Comparison of ENCODE assay signal across 18 mouse cellular contexts in genomic region chr13:71239782-71240181, GRCm38 (mm10).
A peak's percentile ranks its signal among the peaks of the same experiment; 100 is the strongest.
DNase-seq lines count a peak whose midpoint lies in the region; ATAC-seq and TF ChIP-seq lines count a peak whose summit lies in the region.
"Had no signal": no experiment of that assay in that cellular context is flagged by ENCODE, and none has a peak within 500 bp of the region (broad histone marks: within the 10 kb centered on the region; RNA-seq: fewer than 3 reads in every experiment).

No protein-coding gene starts in this region.

- dilution Hi-C loops in CH12.LX (cut with MboI; ENCODE audit: extremely low pct_ligation_motif_present, extremely low pct_unique_long_range_greater_than_20kb, low sequenced_read_pairs): no loop called here

- no peak for ATAC-seq in forebrain, postnatal 0 days
- no peak for ATAC-seq in kidney, postnatal 0 days (replicated peaks; ENCODE audit: low FRiP score, low read depth)
- ATAC-seq in kidney, embryonic 15.5 days (replicated peaks; ENCODE audit: low FRiP score): no peak
- ATAC-seq in forebrain, embryonic 15.5 days (replicated peaks): no peak
- ATAC-seq: forebrain, embryonic 13.5 days; hindbrain, embryonic 16.5 days had no signal

- TF ChIP-seq EP300 in CH12.LX (IDR thresholded peaks at IDR 0.05; ENCODE audit: low read length): no peak

- H3K36me3 ChIP-seq in forebrain, postnatal 0 days (ENCODE audit: insufficient read depth): no peaks in the 10 kb centered on the region
- no peaks in the 10 kb centered on the region for H3K36me3 ChIP-seq in forebrain, embryonic 10.5 days (replicated peaks)
- no peaks in the 10 kb centered on the region for H3K36me3 ChIP-seq in kidney, postnatal 0 days (ENCODE audit: insufficient read depth, low read length)
- H3K36me3 ChIP-seq in kidney, embryonic 15.5 days: no peaks in the 10 kb centered on the region
- H3K36me3 ChIP-seq in CH12.LX (replicated peaks in 1 of 2; ENCODE audit: control insufficient read depth in 1 of 2, insufficient read depth in 1 of 2, low read length in 1 of 2): no peaks in the 10 kb centered on the region
- no peaks in the 10 kb centered on the region for H3K36me3 ChIP-seq in forebrain, embryonic 15.5 days
- H3K36me3 ChIP-seq: embryonic facial prominence, embryonic 12.5 days had no signal

- in situ Hi-C loops in CH12.LX (cut with MboI; ENCODE audit: low pct_ligation_motif_present, low pct_unique_long_range_greater_than_20kb, low sequenced_read_pairs): no loop called here

- peak; percentile 63 for TF ChIP-seq RAD21 in CH12.LX (IDR thresholded peaks at IDR 0.05; ENCODE audit: low read depth, low read length)

- H3K27ac ChIP-seq in forebrain, postnatal 0 days (ENCODE audit: low read depth, low read length): no peak overlapping the region
- H3K27ac ChIP-seq in forebrain, embryonic 10.5 days: no peak overlapping the region
- H3K27ac ChIP-seq in kidney, postnatal 0 days: no peak overlapping the region
- H3K27ac ChIP-seq in kidney, embryonic 15.5 days: no peak overlapping the region
- no peak overlapping the region for H3K27ac ChIP-seq in CH12.LX (ENCODE audit: insufficient read depth, low read depth)
- H3K27ac ChIP-seq in forebrain, embryonic 15.5 days (replicated peaks): no peak overlapping the region
- H3K27ac ChIP-seq: embryonic facial prominence, embryonic 12.5 days; forebrain, embryonic 13.5 days had no signal

- TF ChIP-seq CTCF in forebrain, postnatal 0 days (IDR thresholded peaks at IDR 0.05; ENCODE audit: low read depth): peak; percentile 41
- TF ChIP-seq CTCF in kidney, postnatal 0 days (IDR thresholded peaks at IDR 0.05; ENCODE audit: low read depth): peak; percentile 32
- TF ChIP-seq CTCF in CH12.LX (conservative IDR thresholded peaks at IDR 0.05 in 1 of 2, IDR thresholded peaks at IDR 0.05 in 1 of 2; ENCODE audit: low read depth in 2 of 2, low read length in 2 of 2): peak in 1 of 2 experiments; percentile 62; a peak in 2 of 4 replicates
- no peak for TF ChIP-seq CTCF in brain, embryonic 14.5 days (IDR thresholded peaks at IDR 0.05; ENCODE audit: borderline replicate concordance, extremely low read depth, insufficient read depth, insufficient read length)

- H3K9ac ChIP-seq in forebrain, postnatal 0 days: no peak overlapping the region
- H3K9ac ChIP-seq in kidney, postnatal 0 days (ENCODE audit: low read depth, low read length): no peak overlapping the region
- H3K9ac ChIP-seq in kidney, embryonic 15.5 days: no peak overlapping the region
- H3K9ac ChIP-seq in CH12.LX (ENCODE audit: insufficient read depth, low read depth): no peak overlapping the region
- no peak overlapping the region for H3K9ac ChIP-seq in forebrain, embryonic 15.5 days (replicated peaks)
- H3K9ac ChIP-seq: embryonic facial prominence, embryonic 12.5 days; forebrain, embryonic 13.5 days had no signal

- DNase-seq in forebrain, postnatal 0 days: no peak
- DNase-seq in forebrain, embryonic 10.5 days (ENCODE audit: extremely low spot score, low spot score): no peak
- DNase-seq in kidney, postnatal 0 days (ENCODE audit: low spot score): no peak
- peak; percentile 12 for DNase-seq in CH12.LX (ENCODE audit: extremely low read depth)
- peak; percentile 51 for DNase-seq in brain, embryonic 14.5 days (ENCODE audit: low read depth)
- DNase-seq: adrenal gland, adult 2 months; adrenal gland, postnatal 25 days; cerebellum, adult 11 months; cerebellum, adult 8-10 months; cerebellum, postnatal 14 days; embryo, embryonic 11 days; gastrocnemius, postnatal 36 days; heart, postnatal 10 days had no signal

- H3K4me2 ChIP-seq in forebrain, postnatal 0 days (ENCODE audit: low read depth): no peak overlapping the region
- H3K4me2 ChIP-seq in kidney, postnatal 0 days (ENCODE audit: low read length): no peak overlapping the region
- no peak overlapping the region for H3K4me2 ChIP-seq in kidney, embryonic 15.5 days
- no peak overlapping the region for H3K4me2 ChIP-seq in CH12.LX (ENCODE audit: insufficient read depth, low read depth, poor library complexity, severe bottlenecking)
- H3K4me2 ChIP-seq in forebrain, embryonic 15.5 days (replicated peaks): no peak overlapping the region
- H3K4me2 ChIP-seq: embryonic facial prominence, embryonic 12.5 days; forebrain, embryonic 13.5 days had no signal

- 64% methylated on average over 4 of the region's 4 CpGs for WGBS in forebrain, postnatal 0 days
- WGBS in forebrain, embryonic 10.5 days: 82% methylated on average over 4 of the region's 4 CpGs
- WGBS in kidney, postnatal 0 days: 75% methylated on average over 4 of the region's 4 CpGs
- WGBS in kidney, embryonic 15.5 days: 74% methylated on average over 4 of the region's 4 CpGs
- WGBS in forebrain, embryonic 15.5 days: 72% methylated on average over 4 of the region's 4 CpGs

- H3K27me3 ChIP-seq in forebrain, postnatal 0 days (ENCODE audit: insufficient read depth, low read length): no peaks in the 10 kb centered on the region
- no peaks in the 10 kb centered on the region; the same call in 1 of the 2 replicates for H3K27me3 ChIP-seq in forebrain, embryonic 10.5 days (ENCODE audit: poor library complexity, severe bottlenecking)
- 0 out of 2 replicates have a peak, but pooled peaks cover 3% of the 10 kb centered on the region for H3K27me3 ChIP-seq in kidney, postnatal 0 days (ENCODE audit: insufficient read depth, low read length)
- H3K27me3 ChIP-seq in kidney, embryonic 15.5 days: peaks cover 39% of the 10 kb centered on the region
- H3K27me3 ChIP-seq in CH12.LX (replicated peaks): no peaks in the 10 kb centered on the region
- H3K27me3 ChIP-seq in forebrain, embryonic 15.5 days: no peaks in the 10 kb centered on the region
- H3K27me3 ChIP-seq: embryonic facial prominence, embryonic 12.5 days had no signal

- H3K4me3 ChIP-seq in forebrain, postnatal 0 days (ENCODE audit: low read depth, low read length): no peak overlapping the region
- no peak overlapping the region for H3K4me3 ChIP-seq in forebrain, embryonic 10.5 days
- no peak overlapping the region for H3K4me3 ChIP-seq in kidney, postnatal 0 days (replicated peaks; ENCODE audit: low read depth, low read length)
- no peak overlapping the region for H3K4me3 ChIP-seq in kidney, embryonic 15.5 days (replicated peaks)
- no peak overlapping the region for H3K4me3 ChIP-seq in CH12.LX (replicated peaks in 1 of 3; ENCODE audit: low read depth in 2 of 3, low read length in 2 of 3, poor library complexity in 1 of 3)
- H3K4me3 ChIP-seq in forebrain, embryonic 15.5 days: no peak overlapping the region
- H3K4me3 ChIP-seq: embryonic facial prominence, embryonic 12.5 days; forebrain, embryonic 13.5 days had no signal

- H3K4me1 ChIP-seq in forebrain, postnatal 0 days (ENCODE audit: insufficient read depth): no peaks in the 10 kb centered on the region
- H3K4me1 ChIP-seq in forebrain, embryonic 10.5 days: no peaks in the 10 kb centered on the region
- H3K4me1 ChIP-seq in kidney, postnatal 0 days (replicated peaks; ENCODE audit: insufficient read depth, low read length): no peaks in the 10 kb centered on the region
- H3K4me1 ChIP-seq in kidney, embryonic 15.5 days: no peaks in the 10 kb centered on the region
- peaks cover 0 to 5% of the 10 kb centered on the region in 2 experiments; a peak in 1 of 4 replicates for H3K4me1 ChIP-seq in CH12.LX (ENCODE audit: control insufficient read depth in 1 of 2, insufficient read depth in 2 of 2)
- H3K4me1 ChIP-seq in forebrain, embryonic 15.5 days: no peaks in the 10 kb centered on the region
- H3K4me1 ChIP-seq: embryonic facial prominence, embryonic 12.5 days; forebrain, embryonic 13.5 days had no signal

- TF ChIP-seq POLR2A in CH12.LX (IDR thresholded peaks at IDR 0.05; ENCODE audit: low read depth, low read length): no peak
- TF ChIP-seq POLR2A in brain, embryonic 14.5 days (IDR thresholded peaks at IDR 0.05; ENCODE audit: borderline replicate concordance, extremely low read depth, insufficient read depth, insufficient read length, poor library complexity, severe bottlenecking): no peak

- no peaks in the 10 kb centered on the region for H3K9me3 ChIP-seq in forebrain, postnatal 0 days (ENCODE audit: low read length)
- no peaks in the 10 kb centered on the region for H3K9me3 ChIP-seq in forebrain, embryonic 10.5 days
- no peaks in the 10 kb centered on the region for H3K9me3 ChIP-seq in kidney, postnatal 0 days (replicated peaks; ENCODE audit: low read length)
- H3K9me3 ChIP-seq in kidney, embryonic 15.5 days (replicated peaks): no peaks in the 10 kb centered on the region
- H3K9me3 ChIP-seq in CH12.LX (replicated peaks; ENCODE audit: low read length): no peaks in the 10 kb centered on the region
- H3K9me3 ChIP-seq in forebrain, embryonic 15.5 days: no peaks in the 10 kb centered on the region
- H3K9me3 ChIP-seq: embryonic facial prominence, embryonic 12.5 days; forebrain, embryonic 13.5 days had no signal

- H3K79me2 ChIP-seq in CH12.LX (replicated peaks; ENCODE audit: control insufficient read depth, extremely low read depth, insufficient read depth, poor library complexity, severe bottlenecking): no peaks in the 10 kb centered on the region

TF ChIP-seq in CH12.LX, 34 proteins besides CTCF, POLR2A, EP300 and RAD21:
- peak; percentile 75 for TF ChIP-seq JUND (conservative IDR thresholded peaks at IDR 0.05; ENCODE audit: low read depth, low read length)
- no peak for TF ChIP-seq TCF12 (IDR thresholded peaks at IDR 0.05; ENCODE audit: low read depth, low read length)
- TF ChIP-seq GABPA (IDR thresholded peaks at IDR 0.05; ENCODE audit: insufficient replicate concordance, low read depth, low read length): no peak
- no peak for TF ChIP-seq BHLHE40 (IDR thresholded peaks at IDR 0.05; ENCODE audit: low read depth, low read length)
- TF ChIP-seq MYC (IDR thresholded peaks at IDR 0.05; ENCODE audit: low read depth, low read length): no peak
- no peak for TF ChIP-seq ZNF384 (IDR thresholded peaks at IDR 0.05; ENCODE audit: low read depth, low read length)
- peak; percentile 65 for TF ChIP-seq SMC3 (IDR thresholded peaks at IDR 0.05; ENCODE audit: low read depth, low read length)

Comparison
In these comparisons a context has a peak if more than half of its experiments do, and no peak if none do; other contexts are left out.
1. DNase-seq: peak in CH12.LX (single experiment) and brain, embryonic 14.5 days (single experiment); none in forebrain, postnatal 0 days (single experiment), forebrain, embryonic 10.5 days (single experiment) and kidney, postnatal 0 days (single experiment).